ENCODE assay signal across 10 mouse cellular contexts in genomic region chr11:95875804-95876203, GRCm38 (mm10). TPM values are rescaled to one million over a fixed set of nuclear protein-coding genes. Genes with fewer than 3 reads are reported as not detected.
A peak's percentile ranks its signal among the peaks of the same experiment; 100 is the strongest.
DNase-seq lines count a peak whose midpoint lies in the region; ATAC-seq lines count a peak whose summit lies in the region.
"Had no signal": no experiment of that assay in that cellular context is flagged by ENCODE, and none has a peak within 500 bp of the region (broad histone marks: within the 10 kb centered on the region; RNA-seq: fewer than 3 reads in every experiment).

No protein-coding gene starts in this region.

- no peak for ATAC-seq in limb, embryonic 13.5 days (ENCODE audit: low FRiP score, low read depth)

- H3K4me3 ChIP-seq in limb, embryonic 13.5 days, result no peak overlapping the region
- H3K4me3 ChIP-seq: megakaryocyte, embryonic 14.5 days had no signal

- no peaks in the 10 kb centered on the region for H3K27me3 ChIP-seq in limb, embryonic 13.5 days

- H3K4me1 ChIP-seq in limb, embryonic 13.5 days, result no peaks in the 10 kb centered on the region

- 27% methylated on average over 9 of the region's 9 CpGs for WGBS in limb, embryonic 13.5 days

- H3K9ac ChIP-seq in limb, embryonic 13.5 days, result no peak overlapping the region

- H3K9me3 ChIP-seq in limb, embryonic 13.5 days, result no peaks in the 10 kb centered on the region

- peak overlapping the region; percentile 22; the same call in 1 of the 2 replicates for H3K4me2 ChIP-seq in limb, embryonic 13.5 days (replicated peaks)

- no peaks in the 10 kb centered on the region for H3K36me3 ChIP-seq in limb, embryonic 13.5 days

- peak; percentile 16 to 22 for DNase-seq in cerebellum, postnatal 25 days
- no peak for DNase-seq in cerebellum, adult 9-11 months
- DNase-seq in 3134 (ENCODE audit: extremely low read depth, insufficient read length, low spot score), result peak; percentile 62
- DNase-seq in T-cell, adult 2 months (ENCODE audit: low spot score), result peak; percentile 23
- DNase-seq in urinary bladder, postnatal 25 days (ENCODE audit: low spot score), result no peak
- no peak for DNase-seq in right cerebral cortex, adult 18-20 months
- DNase-seq in cerebellum, adult 11 months, result no peak
- DNase-seq: kidney, adult 11 months had no signal

- H3K27ac ChIP-seq in limb, embryonic 13.5 days, result no peak overlapping the region

RNA-seq across cellular contexts. Expression of gene Abi3, which starts 33.5 kb away (rescaled TPM):
- 5.4 and 5.5 TPM in 2 replicates for polyA plus RNA-seq in limb, embryonic 13.5 days (2015; fragmentation: Nextera tagmentation; extraction: Ambion mirVana)

RNA-seq across cellular contexts. Expression of gene Gngt2, which starts 38.8 kb away (rescaled TPM):
- polyA plus RNA-seq in limb, embryonic 13.5 days (2015; fragmentation: Nextera tagmentation; extraction: Ambion mirVana), result 11.2 and 12.0 TPM in 2 replicates

RNA-seq across cellular contexts. Expression of gene B4galnt2, which starts 38.9 kb away (rescaled TPM):
- polyA plus RNA-seq in limb, embryonic 13.5 days (2015; fragmentation: Nextera tagmentation; extraction: Ambion mirVana), result 0.19 TPM in 1 of 2 replicates, not detected in the other

RNA-seq across cellular contexts. Expression of gene Phospho1, which starts 51.5 kb away (rescaled TPM):
- 0.26 and 0.89 TPM in 2 replicates for polyA plus RNA-seq in limb, embryonic 13.5 days (2015; fragmentation: Nextera tagmentation; extraction: Ambion mirVana)

Comparison
In these comparisons a context has a peak if more than half of its experiments do, and no peak if none do; other contexts are left out.
1. DNase-seq: peak in cerebellum, postnatal 25 days (2 of 2), 3134 (single experiment) and T-cell, adult 2 months (single experiment); none in cerebellum, adult 9-11 months (single experiment), urinary bladder, postnatal 25 days (single experiment), right cerebral cortex, adult 18-20 months (single experiment) and cerebellum, adult 11 months (single experiment).